Mouse (Mus musculus): ENCODE results near the gene Psmb5. TPM values are rescaled to one million over a fixed set of nuclear protein-coding genes. Genes with fewer than 3 reads are reported as not detected.
"Not testable (repeated sequence)": the region's sequence is repeated elsewhere in the genome, so short reads cannot be mapped to it uniquely, and the experiment has no call there.

The Psmb5 gene
- polyA plus RNA-seq, 1 experiment, result 416 TPM

DNA sequence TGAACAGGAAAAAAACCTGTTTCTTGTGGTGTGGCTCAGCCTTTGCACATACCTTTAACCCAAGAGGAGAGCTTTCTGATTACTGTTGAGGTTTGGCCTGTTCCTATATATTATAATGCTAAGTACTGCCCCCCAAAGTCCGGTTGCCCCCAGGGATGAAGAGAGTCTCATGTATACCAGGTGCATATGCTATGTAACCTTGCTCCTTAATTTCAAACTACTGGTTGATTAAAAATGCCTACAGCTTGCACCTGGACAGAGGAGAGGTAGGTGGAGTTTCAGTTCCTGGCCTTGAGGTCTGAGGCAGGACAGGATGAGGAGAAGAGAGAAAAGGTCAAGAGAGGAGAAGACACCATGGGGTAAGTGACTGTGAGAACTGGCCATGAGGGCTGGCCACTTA, 3.3 kb upstream of the Psmb5 start, which contains the start of gene Psmb11:
Psmb11 (plus strand) TSS at position 301 of the 400 bp plus-strand sequence.
- Histone ChIP-seq H3K4me3 (no peak within 1 kb of the TSS), H3K79me2 (ENCODE audit: control insufficient read depth, insufficient read depth) (peaks cover 14% of the 10 kb centered on the region), H3ac (ENCODE audit: control insufficient read depth, insufficient read length) (no peak within 1 kb of the TSS), H3K4me2 (ENCODE audit: low read depth) (no peak within 1 kb of the TSS), H3K27me3 (ENCODE audit: control insufficient read depth, insufficient read depth, insufficient read length) (no peaks in the 10 kb centered on the region), H3K36me3 (ENCODE audit: control insufficient read depth, insufficient read depth) (no peaks in the 10 kb centered on the region)
- TF ChIP-seq TCF12 (IDR thresholded peaks at IDR 0.05; ENCODE audit: insufficient read depth, poor library complexity, severe bottlenecking) (no peak), MYOG (IDR thresholded peaks at IDR 0.05; ENCODE audit: control insufficient read depth in 1 of 3, insufficient read depth in 1 of 3, insufficient read length in 2 of 3, low read depth in 2 of 3) (no peak), REST (IDR thresholded peaks at IDR 0.05; ENCODE audit: insufficient read depth, insufficient read length) (no peak), MYOD1 (IDR thresholded peaks at IDR 0.05; ENCODE audit: control insufficient read depth in 1 of 3, insufficient read length in 2 of 3, low read depth in 2 of 3) (no peak), CEBPB (IDR thresholded peaks at IDR 0.05; ENCODE audit: insufficient read depth, poor library complexity, severe bottlenecking) (no peak), POLR2A (IDR thresholded peaks at IDR 0.05; ENCODE audit: insufficient read length, low read depth) (no peak), MAX (IDR thresholded peaks at IDR 0.05; ENCODE audit: low read depth) (no peak), USF1 (IDR thresholded peaks at IDR 0.05; ENCODE audit: low read depth) (no peak), TCF3 (IDR thresholded peaks at IDR 0.05; ENCODE audit: insufficient read length, low read depth) (no peak), SRF (IDR thresholded peaks at IDR 0.05; ENCODE audit: control insufficient read depth, insufficient read length, low read depth) (no peak), POLR2AphosphoS2 (IDR thresholded peaks at IDR 0.05; ENCODE audit: insufficient read length, low read depth) (no peak), E2F4 (IDR thresholded peaks at IDR 0.05; ENCODE audit: insufficient read depth) (no peak)

DNA sequence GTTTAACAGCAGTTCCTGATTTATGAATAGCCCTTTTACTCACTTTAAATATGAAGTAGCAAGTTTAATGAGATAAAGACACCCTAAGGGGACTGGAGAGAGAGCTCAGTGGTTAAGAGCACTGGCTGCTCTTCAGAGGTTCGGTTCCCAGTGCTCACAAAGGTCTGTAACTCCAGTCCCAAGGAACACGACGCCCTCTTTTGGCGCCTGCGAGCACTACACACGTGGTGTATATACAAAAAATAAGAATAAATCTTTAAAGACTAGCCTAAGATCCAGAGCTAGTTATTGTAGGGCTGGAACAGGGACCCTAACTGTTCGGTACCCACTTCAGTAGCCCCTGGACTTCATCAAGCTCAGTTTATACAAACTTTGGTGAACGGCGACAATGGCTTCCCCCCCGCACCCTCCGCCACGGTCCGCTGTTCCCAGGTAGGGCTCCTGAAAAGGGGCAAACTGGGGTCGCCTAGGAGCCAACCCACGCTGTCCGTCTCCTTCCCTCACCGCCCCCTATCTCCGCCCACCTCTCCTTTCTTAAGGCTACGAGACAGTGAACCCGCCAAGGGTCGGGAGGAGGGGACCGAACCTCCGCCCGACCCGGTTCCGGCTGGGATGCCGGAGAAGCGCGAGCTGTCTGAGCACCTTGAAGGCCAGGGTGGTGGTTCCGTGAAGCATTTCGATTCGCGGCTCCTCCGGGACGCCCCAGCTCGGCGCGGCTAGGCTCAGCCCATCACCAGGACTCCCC, 498 bp downstream of the Psmb5 start:
- H3K4me3 ChIP-seq, result peak overlapping the region; percentile 58
- H3K79me2 ChIP-seq (ENCODE audit: control insufficient read depth, insufficient read depth), result peaks cover 21% of the 10 kb centered on the region
- TF ChIP-seq MAX (IDR thresholded peaks at IDR 0.05; ENCODE audit: low read depth) (no peak), TCF12 (IDR thresholded peaks at IDR 0.05; ENCODE audit: insufficient read depth, poor library complexity, severe bottlenecking) (no peak), POLR2AphosphoS2 (IDR thresholded peaks at IDR 0.05; ENCODE audit: insufficient read length, low read depth) (no peak), MYOG (IDR thresholded peaks at IDR 0.05; ENCODE audit: control insufficient read depth in 1 of 3, insufficient read depth in 1 of 3, insufficient read length in 2 of 3, low read depth in 2 of 3) (no peak), TCF3 (IDR thresholded peaks at IDR 0.05; ENCODE audit: insufficient read length, low read depth) (no peak), USF1 (IDR thresholded peaks at IDR 0.05; ENCODE audit: low read depth) (no peak), MYOD1 (IDR thresholded peaks at IDR 0.05; ENCODE audit: control insufficient read depth in 1 of 3, insufficient read length in 2 of 3, low read depth in 2 of 3) (no peak)
- H3ac ChIP-seq (ENCODE audit: control insufficient read depth, insufficient read length), result no peak overlapping the region
- peak overlapping the region; percentile 65 for H3K4me2 ChIP-seq (ENCODE audit: low read depth)
- peaks cover 10% of the 10 kb centered on the region for H3K36me3 ChIP-seq (ENCODE audit: control insufficient read depth, insufficient read depth)
- H3K27me3 ChIP-seq (ENCODE audit: control insufficient read depth, insufficient read depth, insufficient read length), result no peaks in the 10 kb centered on the region

DNA sequence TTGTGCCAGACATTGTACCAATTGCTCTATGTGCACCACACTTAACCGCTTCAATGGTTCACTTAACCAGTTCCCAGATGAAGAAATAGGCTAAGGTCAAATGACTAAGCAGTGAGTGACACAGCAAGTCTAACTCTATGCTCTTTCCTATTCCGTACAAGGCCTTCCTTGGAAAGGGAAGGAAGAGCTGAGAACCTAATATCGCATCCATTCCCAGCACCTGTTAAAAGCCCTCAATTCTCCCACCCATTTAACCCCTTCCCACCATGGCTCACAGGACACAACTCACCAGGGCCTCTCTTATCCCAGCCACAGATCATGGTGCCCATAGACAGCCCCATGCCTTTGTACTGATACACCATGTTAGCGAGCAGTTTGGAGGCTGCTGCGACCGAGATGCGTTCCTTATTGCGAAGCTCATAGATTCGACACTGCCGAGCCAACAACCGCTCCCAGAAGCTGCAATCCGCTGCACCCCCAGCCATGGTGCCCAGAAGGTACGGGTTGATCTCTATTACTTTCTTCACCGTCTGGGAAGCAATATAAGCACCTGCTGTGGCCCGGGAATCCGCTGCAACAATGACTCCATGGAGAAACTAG, 1.5 kb downstream of the Psmb5 start:
- no peak for TF ChIP-seq MYOD1 (IDR thresholded peaks at IDR 0.05; ENCODE audit: control insufficient read depth in 1 of 3, insufficient read length in 2 of 3, low read depth in 2 of 3)
- no peak for TF ChIP-seq POLR2A (IDR thresholded peaks at IDR 0.05; ENCODE audit: insufficient read length, low read depth)
- no peak for TF ChIP-seq REST (IDR thresholded peaks at IDR 0.05; ENCODE audit: insufficient read depth, insufficient read length)
- TF ChIP-seq MYOG (IDR thresholded peaks at IDR 0.05; ENCODE audit: control insufficient read depth in 1 of 3, insufficient read depth in 1 of 3, insufficient read length in 2 of 3, low read depth in 2 of 3), result no peak
- no peak for TF ChIP-seq POLR2AphosphoS2 (IDR thresholded peaks at IDR 0.05; ENCODE audit: insufficient read length, low read depth)
- TF ChIP-seq USF1 (IDR thresholded peaks at IDR 0.05; ENCODE audit: low read depth), result no peak
- Histone ChIP-seq H3K4me2 (ENCODE audit: low read depth) (peak overlapping the region; percentile 65), H3K4me3 (peak overlapping the region; percentile 58)

DNA sequence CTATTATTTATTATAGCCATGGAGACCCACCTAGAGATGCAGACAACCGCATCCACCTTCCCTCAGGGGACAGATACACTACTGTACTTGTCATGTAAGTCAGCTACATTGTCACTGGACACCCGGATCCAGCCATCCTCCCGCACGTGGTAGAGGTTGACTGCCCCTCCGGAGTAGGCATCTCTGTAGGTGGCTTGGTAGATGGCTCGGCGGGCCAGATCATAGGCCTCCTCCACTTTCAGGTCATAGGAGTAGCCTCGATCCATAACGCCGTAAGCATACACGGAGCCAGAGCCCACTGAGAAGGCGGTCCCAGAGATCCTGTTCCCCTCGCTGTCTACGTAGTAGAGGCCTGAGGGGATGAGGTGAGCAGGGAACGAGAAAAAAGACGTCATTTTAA, 3.7 kb downstream of the Psmb5 start:
- H3K36me3 ChIP-seq (ENCODE audit: control insufficient read depth, insufficient read depth), result peaks cover 15% of the 10 kb centered on the region
- peaks cover 21% of the 10 kb centered on the region for H3K79me2 ChIP-seq (ENCODE audit: control insufficient read depth, insufficient read depth)
- not testable (repeated sequence) for H3K4me2 ChIP-seq (ENCODE audit: low read depth); H3K4me3 ChIP-seq; H3ac ChIP-seq (ENCODE audit: control insufficient read depth, insufficient read length); H3K27me3 ChIP-seq (ENCODE audit: control insufficient read depth, insufficient read depth, insufficient read length)

More for the DNA sequence above, 1.5 kb downstream of the Psmb5 start:
- H3K79me2 ChIP-seq (ENCODE audit: control insufficient read depth, insufficient read depth), result peaks cover 21% of the 10 kb centered on the region
- peaks cover 10% of the 10 kb centered on the region for H3K36me3 ChIP-seq (ENCODE audit: control insufficient read depth, insufficient read depth)
- H3ac ChIP-seq (ENCODE audit: control insufficient read depth, insufficient read length), result no peak overlapping the region
- no peaks in the 10 kb centered on the region for H3K27me3 ChIP-seq (ENCODE audit: control insufficient read depth, insufficient read depth, insufficient read length)

DNA sequence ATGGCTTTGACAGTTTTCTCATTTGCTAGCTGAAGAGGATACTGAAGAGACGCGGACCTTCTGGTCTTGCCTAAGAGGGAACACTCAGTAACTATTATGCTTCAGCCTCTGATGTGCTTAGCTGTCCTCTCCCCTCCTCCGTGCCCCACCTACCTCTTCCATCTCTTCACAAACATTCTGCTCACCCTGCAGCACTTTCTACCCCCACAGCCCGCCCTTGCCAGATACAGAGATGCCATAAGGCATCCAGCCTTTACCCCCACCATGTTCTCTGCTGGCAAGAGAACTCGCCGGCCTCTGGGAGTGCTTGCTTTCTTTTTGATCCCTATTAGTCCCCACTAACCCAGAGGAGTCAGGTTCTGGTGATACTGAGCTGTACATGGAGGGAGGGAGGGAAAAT, 7.2 kb downstream of the Psmb5 start:
- no peak overlapping the region for H3K4me2 ChIP-seq (ENCODE audit: low read depth)
- TF ChIP-seq TCF12 (IDR thresholded peaks at IDR 0.05; ENCODE audit: insufficient read depth, poor library complexity, severe bottlenecking), result no peak
- no peak for TF ChIP-seq POLR2AphosphoS2 (IDR thresholded peaks at IDR 0.05; ENCODE audit: insufficient read length, low read depth)
- no peak for TF ChIP-seq POLR2A (IDR thresholded peaks at IDR 0.05; ENCODE audit: insufficient read length, low read depth)
- TF ChIP-seq MAX (IDR thresholded peaks at IDR 0.05; ENCODE audit: low read depth), result no peak
- TF ChIP-seq TCF3 (IDR thresholded peaks at IDR 0.05; ENCODE audit: insufficient read length, low read depth), result no peak
- no peak for TF ChIP-seq MYOG (IDR thresholded peaks at IDR 0.05; ENCODE audit: control insufficient read depth in 1 of 3, insufficient read depth in 1 of 3, insufficient read length in 2 of 3, low read depth in 2 of 3)
- no peak for TF ChIP-seq MYOD1 (IDR thresholded peaks at IDR 0.05; ENCODE audit: control insufficient read depth in 1 of 3, insufficient read length in 2 of 3, low read depth in 2 of 3)
- TF ChIP-seq E2F4 (IDR thresholded peaks at IDR 0.05; ENCODE audit: insufficient read depth), result no peak
- no peak for TF ChIP-seq CEBPB (IDR thresholded peaks at IDR 0.05; ENCODE audit: insufficient read depth, poor library complexity, severe bottlenecking)
- H3K4me3 ChIP-seq, result no peak overlapping the region
- H3K79me2 ChIP-seq (ENCODE audit: control insufficient read depth, insufficient read depth), result peaks cover 3% of the 10 kb centered on the region
- peaks cover 15% of the 10 kb centered on the region for H3K36me3 ChIP-seq (ENCODE audit: control insufficient read depth, insufficient read depth)
- H3ac ChIP-seq (ENCODE audit: control insufficient read depth, insufficient read length), result no peak overlapping the region
- no peaks in the 10 kb centered on the region for H3K27me3 ChIP-seq (ENCODE audit: control insufficient read depth, insufficient read depth, insufficient read length)

Measured in myocyte (in vitro differentiated cells).